Mouse (Mus musculus) heart, adult 18-20 months (tissue): ENCODE data around the gene Coq7. TPM values are rescaled to one million over a fixed set of nuclear protein-coding genes. Genes with fewer than 3 reads are reported as not detected.

ENCODE experiments used
- DNase-seq, 2 experiments: peaks; one replicate each; pipeline ENCODE4 v3.0.0; 2021 to 2022; ENCODE audit warnings: mixed read lengths in 1 of 2
- total RNA-seq, 2 experiments: library from RNA; stranded (reverse); gene quantifications; 2 replicates each; pipeline ENCODE4 v1.2.3; 2021

The Coq7 gene
- total RNA-seq, 2 experiments from 2014 or later = 120 to 126 TPM

- DNase-seq = no peak
These were observed 70.1 kb downstream of the Coq7 start for GRCm38 (mm10) chr7:118462818-118463762.

GRCm38 (mm10) chr7:118461400-118462136, 71.6 kb downstream of the Coq7 start:
- no peak for DNase-seq

Other genes with a start within 250 kb of the Coq7 start
- gene Syt17, start 85.1 kb downstream of the Coq7 start, total RNA-seq = 1 to 10 TPM in 1 of 2 experiments, under 1 TPM in 1; 0.57 to 1.2 TPM
- 10 to 100 TPM; 19.1 to 23.7 TPM for gene Itpripl2, start 41.4 kb downstream of the Coq7 start, total RNA-seq
- gene Tmc7, start 51.4 kb upstream of the Coq7 start, total RNA-seq = 1 to 10 TPM; 5.4 to 9.2 TPM
- under 1 TPM; 0.17 to 0.87 TPM for gene Tmc5, start 63.9 kb upstream of the Coq7 start, total RNA-seq
- gene Gde1, start 172.4 kb upstream of the Coq7 start, total RNA-seq = 10 to 100 TPM; 32.3 to 37.5 TPM
- gene Ccp110, start 179.2 kb upstream of the Coq7 start, total RNA-seq = 1 to 10 TPM; 1.2 to 1.9 TPM
- gene Vps35l, start 206.9 kb upstream of the Coq7 start, total RNA-seq = 10 to 100 TPM; 21.2 to 24.8 TPM